Mouse (Mus musculus) kidney, adult 9 months (tissue): ENCODE measurements around the gene Morc3.

Experiments
- DNase-seq: peaks from one replicate; pipeline ENCODE4 v3.0.0; 2022

The Morc3 gene

GRCm38 (mm10) chr16:93923788-93924187 lies 91.9 kb downstream of the Morc3 start:
- DNase-seq, result no peak
